Mouse (Mus musculus) spleen, adult 2 months (tissue): ENCODE results near the gene Ccdc77. TPM values are rescaled to one million over a fixed set of nuclear protein-coding genes. Genes with fewer than 3 reads are reported as not detected.
"Not testable (repeated sequence)": the region's sequence is repeated elsewhere in the genome, so short reads cannot be mapped to it uniquely, and the experiment has no call there.

Source experiments
- DNase-seq, 2 experiments: peaks; one replicate each; pipeline versions ENCODE4 v3.0.0 to v3.0.0-alpha.2; 2012 to 2021; ENCODE audit warnings: low spot score in 2 of 2, low read depth in 1 of 2
- H3K27ac ChIP-seq: fragments of 200-500 bp; 2 replicates; pipeline ENCODE4 v1.5.1; 2012; ENCODE audit warnings: low read length, inconsistent platforms; ENCODE audit not compliant: insufficient read depth
- H3K27me3 ChIP-seq: fragments of 200-500 bp; 2 replicates; pipeline ENCODE4 v1.6.1; 2012; ENCODE audit warnings: mild to moderate bottlenecking, moderate library complexity, low read length, inconsistent platforms; ENCODE audit not compliant: control insufficient read depth, insufficient read depth
- H3K36me3 ChIP-seq: fragments of 200-500 bp; 2 replicates; pipeline ENCODE4 v1.6.1; 2012; ENCODE audit warnings: mild to moderate bottlenecking, low read length, inconsistent platforms; ENCODE audit not compliant: control insufficient read depth, insufficient read depth
- H3K4me1 ChIP-seq: fragments of 200-500 bp; 2 replicates; pipeline ENCODE4 v1.6.1; 2011; ENCODE audit warnings: inconsistent platforms; ENCODE audit not compliant: control insufficient read depth, insufficient read depth, insufficient read length
- H3K4me3 ChIP-seq: fragments of 200-500 bp; 2 replicates; pipeline ENCODE4 v1.5.1; 2011; ENCODE audit warnings: mild to moderate bottlenecking, inconsistent platforms; ENCODE audit not compliant: insufficient read depth, insufficient read length; ENCODE audit errors: extremely low read depth
- CTCF ChIP-seq: fragments of 200-500 bp; IDR thresholded peaks from 2 replicates; pipeline ENCODE4 v1.5.1; 2011; ENCODE audit warnings: mild to moderate bottlenecking, inconsistent platforms; ENCODE audit not compliant: insufficient read depth, insufficient read length, insufficient replicate concordance; ENCODE audit errors: extremely low read depth
- POLR2A ChIP-seq: fragments of 200-500 bp; IDR thresholded peaks from 2 replicates; pipeline ENCODE4 v1.6.1; 2011; ENCODE audit warnings: low read depth, low read length, inconsistent platforms
- WGBS: fragments of 180-500 bp; shearing (Covaris S2); methylation state at CpG from one replicate; pipeline ENCODE4 v1.1.7; 2018; 5-methylcytosine and 5-hydroxymethylcytosine counted together
- polyA plus RNA-seq: library from polyadenylated mRNA; depleted of rRNA; stranded (reverse); fragments of >200 nt; gene quantifications from 2 replicates; pipeline ENCODE4 v1.2.3, GENCODE M21; 2012

The Ccdc77 gene
- polyA plus RNA-seq, 1 experiment, result 3.2 TPM

- no peak for TF ChIP-seq POLR2A
- no peak for TF ChIP-seq CTCF
- no peak for DNase-seq
- Histone ChIP-seq H3K27me3 (no peaks in the 10 kb centered on the region), H3K4me3 (no peak overlapping the region), H3K27ac (no peak overlapping the region), H3K4me1 (no peaks in the 10 kb centered on the region), H3K36me3 (no peaks in the 10 kb centered on the region)
- WGBS, result 25% methylated on average over 5 of the region's 5 CpGs
Observed at GRCm38 (mm10) chr6:120312443-120312842, 51.7 kb downstream of the Ccdc77 start.

GRCm38 (mm10) chr6:120309787-120310186, 54.4 kb downstream of the Ccdc77 start:
- Histone ChIP-seq H3K4me3 (no peak overlapping the region), H3K27ac (no peak overlapping the region), H3K27me3 (no peaks in the 10 kb centered on the region), H3K36me3 (no peaks in the 10 kb centered on the region), H3K4me1 (no peaks in the 10 kb centered on the region)
- TF ChIP-seq POLR2A (no peak), CTCF (no peak)
- no peak for DNase-seq
- WGBS, result 72% methylated on average over 3 of the region's 3 CpGs

- no peak overlapping the region for H3K4me3 ChIP-seq
- TF ChIP-seq CTCF, result no peak
- no peak for TF ChIP-seq POLR2A
- H3K36me3 ChIP-seq, result no peaks in the 10 kb centered on the region
- no peaks in the 10 kb centered on the region for H3K4me1 ChIP-seq
- H3K27me3 ChIP-seq, result no peaks in the 10 kb centered on the region
- 88% methylated on average over 9 of the region's 9 CpGs for WGBS
- DNase-seq, result no peak
- no peak overlapping the region for H3K27ac ChIP-seq
Observed at GRCm38 (mm10) chr6:120309338-120309737, 54.8 kb downstream of the Ccdc77 start.

GRCm38 (mm10) chr6:120306859-120307594, 57.1 kb downstream of the Ccdc77 start:
- DNase-seq, result no peak
- no peak overlapping the region for H3K27ac ChIP-seq

GRCm38 (mm10) chr6:120302755-120303316, 61.3 kb downstream of the Ccdc77 start:
- Histone ChIP-seq H3K36me3 (no peaks in the 10 kb centered on the region), H3K4me1 (no peaks in the 10 kb centered on the region), H3K27ac (no peak overlapping the region), H3K27me3 (no peaks in the 10 kb centered on the region), H3K4me3 (no peak overlapping the region)
- TF ChIP-seq CTCF (no peak), POLR2A (no peak)
- no peak for DNase-seq
- WGBS, result 45% methylated on average over 16 of the region's 16 CpGs

More at GRCm38 (mm10) chr6:120306859-120307594, 57.1 kb downstream of the Ccdc77 start:
- Histone ChIP-seq H3K36me3 (no peaks in the 10 kb centered on the region), H3K4me1 (no peaks in the 10 kb centered on the region), H3K4me3 (no peak overlapping the region), H3K27me3 (no peaks in the 10 kb centered on the region)
- 82% methylated on average over 3 of the region's 3 CpGs for WGBS
- no peak for TF ChIP-seq POLR2A
- no peak for TF ChIP-seq CTCF

GRCm38 (mm10) chr6:120301137-120301536, 63.0 kb downstream of the Ccdc77 start:
- Histone ChIP-seq H3K4me1 (no peaks in the 10 kb centered on the region), H3K36me3 (no peaks in the 10 kb centered on the region), H3K4me3 (no peak overlapping the region), H3K27me3 (no peaks in the 10 kb centered on the region), H3K27ac (no peak overlapping the region)
- no peak for DNase-seq
- 29% methylated on average over 6 of the region's 6 CpGs for WGBS
- no peak; the same call in 1 of the 2 replicates for TF ChIP-seq CTCF
- no peak for TF ChIP-seq POLR2A

GRCm38 (mm10) chr6:120296589-120296988, 67.6 kb downstream of the Ccdc77 start:
- not testable (repeated sequence) for H3K4me1 ChIP-seq, H3K4me3 ChIP-seq, DNase-seq, H3K27ac ChIP-seq, H3K36me3 ChIP-seq
- H3K27me3 ChIP-seq, result peaks cover 14% of the 10 kb centered on the region
- 98% methylated on average over 2 of the region's 2 CpGs for WGBS
